Mouse (Mus musculus) embryonic facial prominence, embryonic 12.5 days (tissue): ENCODE data around the gene Slc35a3. TPM values are rescaled to one million over a fixed set of nuclear protein-coding genes. Genes with fewer than 3 reads are reported as not detected.
"Not testable (repeated sequence)": the region's sequence is repeated elsewhere in the genome, so short reads cannot be mapped to it uniquely, and the experiment has no call there.

Experiments used
- ATAC-seq: fragments of 200-750 bp; cut with Nextera tagmentation; 2 replicates; pipeline ENCODE4 v1.8.0; 2017; ENCODE audit not compliant: insufficient number of reproducible peaks, insufficient read depth, low FRiP score, low TSS enrichment
- H3K27ac ChIP-seq: fragments of 300-500 bp; sonication (generic); 2 replicates; pipeline ENCODE4 v1.5.1; 2016; ENCODE audit warnings: mild to moderate bottlenecking
- H3K27me3 ChIP-seq: fragments of 300-500 bp; sonication (generic); 2 replicates; pipeline ENCODE4 v1.6.1; 2016; ENCODE audit warnings: mild to moderate bottlenecking, moderate library complexity
- H3K36me3 ChIP-seq: fragments of 300-500 bp; sonication (generic); 2 replicates; pipeline ENCODE4 v1.6.1; 2016; ENCODE audit warnings: mild to moderate bottlenecking
- H3K4me1 ChIP-seq: fragments of 300-500 bp; sonication (generic); 2 replicates; pipeline ENCODE4 v1.6.1; 2016
- H3K4me2 ChIP-seq: fragments of 300-500 bp; sonication (generic); replicated peaks from 2 replicates; pipeline ENCODE4 v1.6.1; 2016; ENCODE audit warnings: mild to moderate bottlenecking, moderate library complexity
- H3K4me3 ChIP-seq: fragments of 300-500 bp; sonication (generic); 2 replicates; pipeline ENCODE4 v1.5.1; 2016; ENCODE audit warnings: mild to moderate bottlenecking
- H3K9ac ChIP-seq: fragments of 300-500 bp; sonication (generic); 2 replicates; pipeline ENCODE4 v1.6.1; 2016; ENCODE audit warnings: mild to moderate bottlenecking, moderate library complexity
- H3K9me3 ChIP-seq: fragments of 300-500 bp; sonication (generic); 2 replicates; pipeline ENCODE4 v1.6.1; 2016; ENCODE audit warnings: mild to moderate bottlenecking, moderate library complexity
- WGBS: fragments of 180-500 bp; shearing (Covaris S2); methylation state at CpG from one replicate; pipeline ENCODE4 v1.1.7; 2016; 5-methylcytosine and 5-hydroxymethylcytosine counted together
- polyA plus RNA-seq: library from polyadenylated mRNA; unstranded; fragments of >200 nt; fragmentation: Nextera tagmentation; extraction: Ambion mirVana; gene quantifications from 2 replicates; pipeline ENCODE4 v1.2.1, GENCODE M21; 2016

Gene Slc35a3
- 10.8 and 12.1 TPM in 2 replicates for polyA plus RNA-seq

- Histone ChIP-seq H3K4me2 (peak within 1 kb of the TSS; percentile 73), H3K27me3 (no peaks in the 10 kb centered on the region), H3K4me1 (peaks cover 8% of the 10 kb centered on the region), H3K36me3 (no peaks in the 10 kb centered on the region), H3K27ac (peak within 1 kb of the TSS; percentile 17; the same call in 1 of the 2 replicates), H3K9me3 (no peaks in the 10 kb centered on the region), H3K4me3 (peak within 1 kb of the TSS; percentile 96), H3K9ac (peak within 1 kb of the TSS; percentile 93)
- no peak for ATAC-seq
- 3% methylated on average over 8 of the region's 8 CpGs for WGBS
Observed at GRCm38 (mm10) chr3:116712436-116712881, at the start of gene Slc35a3. Gene Slc35a3 (minus strand): TSS chr3:116712831.

GRCm38 (mm10) chr3:116752818-116753217 is 40.2 kb upstream of the Slc35a3 start:
- H3K9me3 ChIP-seq = no peaks in the 10 kb centered on the region

GRCm38 (mm10) chr3:116751191-116751860 is 38.7 kb upstream of the Slc35a3 start:
- peaks cover 15% of the 10 kb centered on the region for H3K36me3 ChIP-seq
- no peaks in the 10 kb centered on the region for H3K9me3 ChIP-seq
- no peak overlapping the region for H3K27ac ChIP-seq
- no peak for ATAC-seq
- no peak overlapping the region for H3K4me3 ChIP-seq
- no peaks in the 10 kb centered on the region for H3K27me3 ChIP-seq
- H3K4me2 ChIP-seq = no peak overlapping the region
- H3K4me1 ChIP-seq = no peaks in the 10 kb centered on the region
- WGBS = 87% methylated on average over 4 of the region's 4 CpGs
- H3K9ac ChIP-seq = no peak overlapping the region

More at GRCm38 (mm10) chr3:116752818-116753217, 40.2 kb upstream of the Slc35a3 start:
- peaks cover 25% of the 10 kb centered on the region for H3K36me3 ChIP-seq
- H3K27ac ChIP-seq = no peak overlapping the region
- H3K9ac ChIP-seq = no peak overlapping the region
- H3K4me3 ChIP-seq = no peak overlapping the region
- H3K4me1 ChIP-seq = no peaks in the 10 kb centered on the region
- H3K4me2 ChIP-seq = no peak overlapping the region
- 95% methylated on average over 8 of the region's 8 CpGs for WGBS
- no peak for ATAC-seq
- no peaks in the 10 kb centered on the region for H3K27me3 ChIP-seq

GRCm38 (mm10) chr3:116748391-116749170 is 36.0 kb upstream of the Slc35a3 start:
- no peak for ATAC-seq
- H3K27ac ChIP-seq = no peak overlapping the region
- no peaks in the 10 kb centered on the region for H3K27me3 ChIP-seq
- H3K4me2 ChIP-seq = no peak overlapping the region
- H3K36me3 ChIP-seq = peaks cover 17% of the 10 kb centered on the region
- WGBS = 58% methylated on average over 8 of the region's 8 CpGs
- H3K4me3 ChIP-seq = no peak overlapping the region
- H3K9me3 ChIP-seq = no peaks in the 10 kb centered on the region
- no peaks in the 10 kb centered on the region for H3K4me1 ChIP-seq
- no peak overlapping the region for H3K9ac ChIP-seq

- not testable (repeated sequence) for H3K4me1 ChIP-seq, ATAC-seq, H3K9ac ChIP-seq, H3K27me3 ChIP-seq, H3K4me3 ChIP-seq, H3K9me3 ChIP-seq, H3K27ac ChIP-seq, H3K4me2 ChIP-seq
- WGBS = 90% methylated on average over 7 of the region's 7 CpGs
- H3K36me3 ChIP-seq = peaks cover 17% of the 10 kb centered on the region
Observed at GRCm38 (mm10) chr3:116747648-116748047, 35.0 kb upstream of the Slc35a3 start.

- WGBS = 80% methylated on average over 9 of the region's 9 CpGs
- H3K9ac ChIP-seq = no peak overlapping the region
- no peaks in the 10 kb centered on the region for H3K4me1 ChIP-seq
- no peak overlapping the region for H3K4me3 ChIP-seq
- no peak overlapping the region for H3K4me2 ChIP-seq
- no peaks in the 10 kb centered on the region for H3K27me3 ChIP-seq
- H3K27ac ChIP-seq = no peak overlapping the region
- H3K9me3 ChIP-seq = no peaks in the 10 kb centered on the region
- H3K36me3 ChIP-seq = peaks cover 10% of the 10 kb centered on the region
- no peak for ATAC-seq
Observed at GRCm38 (mm10) chr3:116740963-116741362, 28.3 kb upstream of the Slc35a3 start.

GRCm38 (mm10) chr3:116740106-116740505 is 27.5 kb upstream of the Slc35a3 start:
- WGBS = 85% methylated on average over 5 of the region's 5 CpGs
- no peaks in the 10 kb centered on the region for H3K27me3 ChIP-seq
- H3K36me3 ChIP-seq = peaks cover 10% of the 10 kb centered on the region
- H3K9me3 ChIP-seq = no peaks in the 10 kb centered on the region
- H3K9ac ChIP-seq = no peak overlapping the region
- H3K4me1 ChIP-seq = no peaks in the 10 kb centered on the region
- no peak for ATAC-seq
- H3K27ac ChIP-seq = no peak overlapping the region
- no peak overlapping the region for H3K4me2 ChIP-seq
- no peak overlapping the region for H3K4me3 ChIP-seq

- Histone ChIP-seq H3K27ac (no peak overlapping the region), H3K27me3 (no peaks in the 10 kb centered on the region), H3K4me1 (no peaks in the 10 kb centered on the region), H3K4me2 (no peak overlapping the region), H3K9me3 (no peaks in the 10 kb centered on the region), H3K9ac (no peak overlapping the region), H3K36me3 (no peaks in the 10 kb centered on the region), H3K4me3 (no peak overlapping the region)
- WGBS = 77% methylated on average over 8 of the region's 8 CpGs
- ATAC-seq = no peak
Observed at GRCm38 (mm10) chr3:116737326-116737731, 24.7 kb upstream of the Slc35a3 start.

- H3K27ac ChIP-seq = no peak overlapping the region
- H3K36me3 ChIP-seq = no peaks in the 10 kb centered on the region
- H3K9me3 ChIP-seq = no peaks in the 10 kb centered on the region
- H3K9ac ChIP-seq = no peak overlapping the region
- WGBS = 72% methylated on average over 2 of the region's 2 CpGs
- H3K4me2 ChIP-seq = no peak overlapping the region
- no peaks in the 10 kb centered on the region for H3K27me3 ChIP-seq
- no peak for ATAC-seq
- no peak overlapping the region for H3K4me3 ChIP-seq
- H3K4me1 ChIP-seq = no peaks in the 10 kb centered on the region
Observed at GRCm38 (mm10) chr3:116729483-116730174, 17.0 kb upstream of the Slc35a3 start.

GRCm38 (mm10) chr3:116726807-116727206 is 14.2 kb upstream of the Slc35a3 start:
- 74% methylated on average over 9 of the region's 9 CpGs for WGBS
- H3K27ac ChIP-seq = no peak overlapping the region
- no peak for ATAC-seq
- H3K4me2 ChIP-seq = no peak overlapping the region
- H3K4me3 ChIP-seq = no peak overlapping the region
- H3K9ac ChIP-seq = no peak overlapping the region
- H3K36me3 ChIP-seq = no peaks in the 10 kb centered on the region
- no peaks in the 10 kb centered on the region for H3K9me3 ChIP-seq
- no peaks in the 10 kb centered on the region for H3K27me3 ChIP-seq
- H3K4me1 ChIP-seq = no peaks in the 10 kb centered on the region

- no peak overlapping the region for H3K4me2 ChIP-seq
- no peak overlapping the region for H3K27ac ChIP-seq
- no peak overlapping the region for H3K4me3 ChIP-seq
- no peaks in the 10 kb centered on the region for H3K4me1 ChIP-seq
- no peaks in the 10 kb centered on the region for H3K9me3 ChIP-seq
- H3K36me3 ChIP-seq = no peaks in the 10 kb centered on the region
- no peak for ATAC-seq
- WGBS = 58% methylated on average over 10 of the region's 10 CpGs
- H3K9ac ChIP-seq = no peak overlapping the region
- no peaks in the 10 kb centered on the region for H3K27me3 ChIP-seq
Observed at GRCm38 (mm10) chr3:116723496-116724481, 11.2 kb upstream of the Slc35a3 start.
